Mouse (Mus musculus): Measurements from ENCODE around the gene Usp38. TPM values are rescaled to one million over a fixed set of nuclear protein-coding genes. Genes with fewer than 3 reads are reported as not detected.
"Not testable (repeated sequence)": the region's sequence is repeated elsewhere in the genome, so short reads cannot be mapped to it uniquely, and the experiment has no call there.

Gene Usp38
- 21.6 and 24.0 TPM in 2 replicates for polyA plus RNA-seq (2011; ENCODE audit: insufficient read depth, insufficient read length, low read depth, missing spikeins)

DNA sequence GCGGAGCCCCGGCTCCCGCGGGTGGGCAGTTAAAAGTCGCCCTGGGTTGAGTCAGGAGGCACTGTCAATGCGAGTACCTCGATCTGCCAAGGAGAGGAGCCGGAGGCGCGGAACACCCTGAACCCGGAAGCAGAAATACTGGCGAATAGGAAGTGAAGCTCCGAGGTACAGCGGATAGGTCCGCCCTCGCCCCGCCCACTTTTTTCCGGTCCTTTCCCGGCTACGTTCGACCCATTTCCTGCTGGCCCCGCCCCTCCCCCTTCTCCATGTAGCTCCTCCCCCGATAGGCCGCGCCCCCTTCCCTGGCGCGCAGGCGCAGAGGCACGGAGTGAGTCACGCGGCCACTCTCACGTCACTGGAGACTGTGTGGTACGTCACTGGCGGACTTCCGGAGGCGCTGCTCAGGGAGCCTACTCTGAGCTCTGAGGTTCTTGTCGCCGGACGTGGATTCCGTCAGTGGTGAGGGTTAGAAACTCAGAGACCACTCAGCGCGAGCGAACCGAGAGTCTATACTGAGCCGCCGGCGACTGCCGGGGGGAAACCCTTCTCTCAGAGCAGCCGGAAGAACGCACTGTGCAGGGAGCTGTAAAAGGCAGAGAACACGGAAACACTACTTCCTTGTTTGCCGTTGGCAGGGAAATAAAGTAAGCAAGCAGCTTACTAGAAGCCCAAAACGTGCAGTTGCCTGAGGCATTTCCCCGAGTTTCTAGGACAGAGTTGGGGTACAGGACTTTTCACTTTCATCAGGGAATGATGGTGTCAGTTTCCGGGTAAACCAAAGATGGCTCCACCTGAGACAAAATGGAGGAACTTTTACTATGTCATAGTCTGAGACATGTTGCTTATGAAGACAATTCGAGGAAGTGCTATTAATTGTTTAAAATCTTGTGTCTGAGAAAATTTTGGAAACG is at the start of gene Usp38:
Usp38 (minus strand) TSS at position 140 of the 911 bp plus-strand sequence.
- TF ChIP-seq EP300 (IDR thresholded peaks at IDR 0.05; ENCODE audit: insufficient read depth, low read depth, low read length): peak; percentile 47; the same call in 1 of the 2 replicates
- TF ChIP-seq POLR2A (IDR thresholded peaks at IDR 0.05; ENCODE audit: insufficient read depth, low read length): peak; percentile 59
- TF ChIP-seq CTCF (IDR thresholded peaks at IDR 0.05; ENCODE audit: low read depth, low read length): no peak
- Histone ChIP-seq H3K27me3 (ENCODE audit: control insufficient read depth, insufficient read depth, low read length, poor library complexity, severe bottlenecking) (no peaks in the 10 kb centered on the region), H3K27ac (ENCODE audit: insufficient read depth, low read length) (peak within 1 kb of the TSS; percentile 74), H3K9me3 (replicated peaks; ENCODE audit: control insufficient read depth, insufficient read depth, low read length, poor library complexity, severe bottlenecking) (no peaks in the 10 kb centered on the region), H3K4me3 (ENCODE audit: low read depth, low read length) (peak within 1 kb of the TSS; percentile 96), H3K4me1 (ENCODE audit: control insufficient read depth, insufficient read depth, low read length) (peaks cover 4% of the 10 kb centered on the region), H3K9ac (ENCODE audit: low read depth, poor library complexity, severe bottlenecking) (peak within 1 kb of the TSS; percentile 90), H3K36me3 (ENCODE audit: control insufficient read depth, insufficient read depth, low read length, poor library complexity, severe bottlenecking) (peaks cover 9% of the 10 kb centered on the region)

DNA sequence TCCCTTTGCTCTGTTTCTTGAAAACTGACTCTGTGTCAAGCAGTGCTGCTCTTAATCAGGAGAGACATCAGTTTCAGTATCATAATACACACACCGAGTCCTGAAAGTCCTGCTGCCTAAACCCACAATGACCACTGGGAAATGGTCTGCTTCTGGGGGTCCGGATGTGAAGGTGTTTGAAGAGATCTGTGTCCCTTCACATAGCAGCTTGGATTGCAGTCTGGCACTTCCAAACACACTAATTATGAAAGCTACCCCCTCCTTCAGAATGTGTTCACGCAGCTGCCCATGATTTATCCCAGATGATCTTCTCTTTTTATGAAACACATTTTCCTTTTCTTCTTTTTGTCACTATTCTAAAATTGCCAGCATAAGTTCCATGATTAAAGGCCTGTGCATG is 47.8 kb upstream of the Usp38 start:
- no peaks in the 10 kb centered on the region for H3K27me3 ChIP-seq (ENCODE audit: control insufficient read depth, insufficient read depth, low read length, poor library complexity, severe bottlenecking)
- no peak overlapping the region for H3K27ac ChIP-seq (ENCODE audit: insufficient read depth, low read length)
- no peaks in the 10 kb centered on the region for H3K36me3 ChIP-seq (ENCODE audit: control insufficient read depth, insufficient read depth, low read length, poor library complexity, severe bottlenecking)
- no peak overlapping the region for H3K4me3 ChIP-seq (ENCODE audit: low read depth, low read length)
- TF ChIP-seq POLR2A (IDR thresholded peaks at IDR 0.05; ENCODE audit: insufficient read depth, low read length) (no peak), CTCF (IDR thresholded peaks at IDR 0.05; ENCODE audit: low read depth, low read length) (no peak), EP300 (IDR thresholded peaks at IDR 0.05; ENCODE audit: insufficient read depth, low read depth, low read length) (no peak)
- H3K4me1 ChIP-seq (ENCODE audit: control insufficient read depth, insufficient read depth, low read length): no peaks in the 10 kb centered on the region
- no peak overlapping the region for H3K9ac ChIP-seq (ENCODE audit: low read depth, poor library complexity, severe bottlenecking)
- H3K9me3 ChIP-seq (replicated peaks; ENCODE audit: control insufficient read depth, insufficient read depth, low read length, poor library complexity, severe bottlenecking): no peaks in the 10 kb centered on the region

DNA sequence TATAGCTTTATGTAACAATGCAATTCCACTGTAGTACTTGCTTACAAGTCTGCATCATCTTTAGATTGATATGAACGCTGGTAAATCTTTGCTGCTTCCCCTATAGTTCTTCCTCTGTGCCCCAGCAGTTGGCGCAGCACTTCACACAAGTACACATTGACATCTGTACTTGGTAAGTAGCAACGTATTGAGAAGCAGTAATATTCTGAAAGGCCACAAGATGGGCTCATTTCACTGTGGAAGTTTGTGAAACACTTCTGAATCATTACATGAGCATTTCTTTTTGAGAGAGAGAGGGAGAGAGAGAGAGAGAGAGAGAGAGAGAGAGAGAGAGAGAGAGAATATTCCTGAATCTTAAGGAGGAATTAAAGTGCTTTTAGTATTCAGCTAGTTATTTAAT is 47.2 kb upstream of the Usp38 start:
- no peaks in the 10 kb centered on the region for H3K36me3 ChIP-seq (ENCODE audit: control insufficient read depth, insufficient read depth, low read length, poor library complexity, severe bottlenecking)
- TF ChIP-seq CTCF (IDR thresholded peaks at IDR 0.05; ENCODE audit: low read depth, low read length) (no peak), EP300 (IDR thresholded peaks at IDR 0.05; ENCODE audit: insufficient read depth, low read depth, low read length) (no peak), POLR2A (IDR thresholded peaks at IDR 0.05; ENCODE audit: insufficient read depth, low read length) (no peak)
- H3K9ac ChIP-seq (ENCODE audit: low read depth, poor library complexity, severe bottlenecking): no peak overlapping the region
- H3K4me1 ChIP-seq (ENCODE audit: control insufficient read depth, insufficient read depth, low read length): no peaks in the 10 kb centered on the region
- H3K9me3 ChIP-seq (replicated peaks; ENCODE audit: control insufficient read depth, insufficient read depth, low read length, poor library complexity, severe bottlenecking): no peaks in the 10 kb centered on the region
- no peak overlapping the region for H3K4me3 ChIP-seq (ENCODE audit: low read depth, low read length)
- no peak overlapping the region for H3K27ac ChIP-seq (ENCODE audit: insufficient read depth, low read length)
- no peaks in the 10 kb centered on the region for H3K27me3 ChIP-seq (ENCODE audit: control insufficient read depth, insufficient read depth, low read length, poor library complexity, severe bottlenecking)

DNA sequence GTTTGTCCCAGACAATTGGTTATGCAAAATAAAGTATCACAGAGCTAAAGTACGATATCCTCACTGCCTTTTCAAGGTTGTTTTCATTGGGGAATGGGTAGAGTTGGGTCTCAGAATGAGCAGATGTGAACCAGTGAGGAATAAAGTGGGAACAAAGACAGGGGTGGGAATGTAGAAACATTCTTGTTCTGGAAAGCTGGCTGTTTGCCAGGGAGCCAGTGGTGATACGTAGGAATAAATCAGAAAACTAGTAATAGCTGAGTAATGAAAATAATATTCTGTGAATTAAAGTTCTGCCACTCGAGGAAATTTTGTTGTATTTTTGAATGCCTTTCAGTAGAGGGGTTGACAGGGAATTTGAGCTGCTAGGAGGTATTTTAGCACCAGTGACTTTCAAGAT is 29.5 kb upstream of the Usp38 start:
- Histone ChIP-seq H3K27me3 (ENCODE audit: control insufficient read depth, insufficient read depth, low read length, poor library complexity, severe bottlenecking) (no peaks in the 10 kb centered on the region), H3K36me3 (ENCODE audit: control insufficient read depth, insufficient read depth, low read length, poor library complexity, severe bottlenecking) (no peaks in the 10 kb centered on the region)
- no peak for TF ChIP-seq POLR2A (IDR thresholded peaks at IDR 0.05; ENCODE audit: insufficient read depth, low read length)
- TF ChIP-seq EP300 (IDR thresholded peaks at IDR 0.05; ENCODE audit: insufficient read depth, low read depth, low read length): no peak
- TF ChIP-seq CTCF (IDR thresholded peaks at IDR 0.05; ENCODE audit: low read depth, low read length): no peak

DNA sequence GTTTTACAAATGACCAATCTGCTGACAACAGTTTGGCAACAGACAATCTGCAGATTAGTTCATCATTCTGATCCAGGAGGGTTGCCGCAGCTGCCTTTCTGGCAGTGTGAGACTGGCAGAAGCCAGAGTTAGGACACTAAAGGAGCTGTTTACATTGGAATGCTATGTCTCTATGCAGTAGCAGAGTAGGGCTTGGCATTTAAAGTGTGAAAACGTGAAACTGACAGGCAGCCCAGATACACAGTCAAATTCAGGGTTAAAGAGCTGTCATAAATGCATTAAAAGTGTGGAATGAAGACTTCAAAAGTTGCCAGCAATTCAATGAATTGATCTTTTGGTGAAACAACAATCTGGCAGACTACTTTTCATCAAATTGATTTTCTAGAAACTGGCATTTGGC is 13.3 kb upstream of the Usp38 start:
- Histone ChIP-seq H3K9me3 (replicated peaks; ENCODE audit: control insufficient read depth, insufficient read depth, low read length, poor library complexity, severe bottlenecking) (peaks cover 14% of the 10 kb centered on the region), H3K4me1 (ENCODE audit: control insufficient read depth, insufficient read depth, low read length) (no peaks in the 10 kb centered on the region), H3K27ac (ENCODE audit: insufficient read depth, low read length) (no peak overlapping the region), H3K9ac (ENCODE audit: low read depth, poor library complexity, severe bottlenecking) (no peak overlapping the region), H3K27me3 (ENCODE audit: control insufficient read depth, insufficient read depth, low read length, poor library complexity, severe bottlenecking) (no peaks in the 10 kb centered on the region; the same call in 1 of the 2 replicates), H3K36me3 (ENCODE audit: control insufficient read depth, insufficient read depth, low read length, poor library complexity, severe bottlenecking) (no peaks in the 10 kb centered on the region), H3K4me3 (ENCODE audit: low read depth, low read length) (no peak overlapping the region)
- no peak for TF ChIP-seq EP300 (IDR thresholded peaks at IDR 0.05; ENCODE audit: insufficient read depth, low read depth, low read length)
- TF ChIP-seq POLR2A (IDR thresholded peaks at IDR 0.05; ENCODE audit: insufficient read depth, low read length): no peak
- TF ChIP-seq CTCF (IDR thresholded peaks at IDR 0.05; ENCODE audit: low read depth, low read length): no peak

More for the DNA sequence above, 29.5 kb upstream of the Usp38 start:
- Histone ChIP-seq H3K4me1 (ENCODE audit: control insufficient read depth, insufficient read depth, low read length) (no peaks in the 10 kb centered on the region), H3K9me3 (replicated peaks; ENCODE audit: control insufficient read depth, insufficient read depth, low read length, poor library complexity, severe bottlenecking) (no peaks in the 10 kb centered on the region), H3K9ac (ENCODE audit: low read depth, poor library complexity, severe bottlenecking) (no peak overlapping the region), H3K27ac (ENCODE audit: insufficient read depth, low read length) (no peak overlapping the region), H3K4me3 (ENCODE audit: low read depth, low read length) (no peak overlapping the region)

DNA sequence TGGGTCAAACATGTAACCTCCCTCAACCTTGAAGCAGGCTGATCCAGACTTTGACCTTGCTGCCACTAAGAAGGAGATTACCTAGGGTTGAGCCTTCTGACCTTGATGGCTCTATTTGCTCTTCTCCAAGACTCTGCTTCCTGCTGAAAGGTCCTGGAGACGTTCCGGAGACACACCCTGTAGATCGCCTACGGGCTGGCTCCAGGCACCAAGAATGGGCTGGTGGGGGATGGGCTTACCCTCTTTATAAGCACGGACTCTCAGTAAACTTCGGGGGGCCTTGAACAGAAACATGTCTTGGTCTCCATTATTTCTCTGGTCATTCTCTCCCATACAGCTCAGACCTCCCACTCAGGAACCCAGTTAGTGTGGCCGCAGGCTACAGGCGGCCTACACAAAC is 2.8 kb upstream of the Usp38 start:
- not testable (repeated sequence) for H3K36me3 ChIP-seq (ENCODE audit: control insufficient read depth, insufficient read depth, low read length, poor library complexity, severe bottlenecking); H3K4me1 ChIP-seq (ENCODE audit: control insufficient read depth, insufficient read depth, low read length); H3K9me3 ChIP-seq (replicated peaks; ENCODE audit: control insufficient read depth, insufficient read depth, low read length, poor library complexity, severe bottlenecking); H3K27ac ChIP-seq (ENCODE audit: insufficient read depth, low read length); H3K9ac ChIP-seq (ENCODE audit: low read depth, poor library complexity, severe bottlenecking); H3K27me3 ChIP-seq (ENCODE audit: control insufficient read depth, insufficient read depth, low read length, poor library complexity, severe bottlenecking)
- TF ChIP-seq EP300 (IDR thresholded peaks at IDR 0.05; ENCODE audit: insufficient read depth, low read depth, low read length): peak; percentile 73
- H3K4me3 ChIP-seq (ENCODE audit: low read depth, low read length): peak overlapping the region; percentile 14; the same call in 1 of the 2 replicates

Measured in ES-Bruce4 (cell line).